Mouse (Mus musculus): ENCODE measurements around the gene Kcna2.

The Kcna2 gene

DNA sequence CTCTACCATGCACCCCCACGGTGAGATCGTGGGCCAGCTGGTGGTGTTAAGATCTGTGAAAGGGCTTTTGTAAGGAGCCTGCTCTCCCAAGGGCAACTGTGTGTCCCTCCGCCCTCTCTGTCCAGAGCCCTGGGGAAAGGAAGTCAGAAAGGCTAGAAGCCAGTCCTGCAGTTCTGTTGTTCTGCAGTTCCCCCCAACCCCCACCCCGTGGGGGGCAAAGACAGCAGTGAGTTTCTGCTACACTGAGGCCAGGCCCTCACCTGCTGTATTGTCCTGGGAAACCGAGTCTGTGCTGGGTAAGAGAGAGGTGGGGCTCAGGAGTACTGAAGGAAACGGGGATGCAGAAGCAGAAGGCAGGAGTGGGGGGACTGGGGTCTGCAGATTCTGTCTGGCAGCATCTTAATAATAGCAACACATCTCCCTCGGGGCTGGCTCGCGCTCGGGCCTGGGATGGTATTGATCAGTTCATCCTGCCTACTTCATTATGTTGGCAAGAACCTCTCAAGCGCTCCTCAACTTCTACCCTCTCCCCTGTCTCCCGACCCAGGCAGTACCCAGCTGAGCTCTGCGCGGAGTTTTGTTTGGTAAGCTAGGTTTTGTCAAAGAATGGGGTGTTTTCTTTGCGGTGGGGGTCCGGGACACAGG lies at the start of gene Kcna2:
Gene Kcna2, plus strand, starts transcription at position 336 of the 645 bp plus-strand sequence.
- DNase-seq (ENCODE audit: low spot score in 2 of 2): no peak

DNA sequence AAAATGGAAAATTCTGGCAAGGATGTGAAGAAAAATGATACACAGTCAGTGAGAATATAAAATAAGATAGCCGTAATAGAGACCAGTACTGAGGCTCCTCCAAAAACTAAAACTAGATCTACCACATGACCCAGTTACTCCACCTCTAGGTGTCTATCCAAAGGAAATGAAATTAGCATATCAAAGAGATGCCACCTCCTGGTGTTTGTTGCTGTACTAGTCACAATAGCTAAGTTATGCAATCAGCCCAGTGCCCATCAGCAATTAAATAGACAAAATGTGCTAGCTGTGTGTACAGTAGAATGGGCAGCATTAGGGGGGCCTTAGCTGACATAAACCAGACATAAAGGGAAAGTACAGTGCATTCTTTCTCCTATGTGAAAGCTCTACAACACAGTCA lies 39.5 kb upstream of the Kcna2 start:
- DNase-seq (ENCODE audit: low spot score in 2 of 2): no peak

DNA sequence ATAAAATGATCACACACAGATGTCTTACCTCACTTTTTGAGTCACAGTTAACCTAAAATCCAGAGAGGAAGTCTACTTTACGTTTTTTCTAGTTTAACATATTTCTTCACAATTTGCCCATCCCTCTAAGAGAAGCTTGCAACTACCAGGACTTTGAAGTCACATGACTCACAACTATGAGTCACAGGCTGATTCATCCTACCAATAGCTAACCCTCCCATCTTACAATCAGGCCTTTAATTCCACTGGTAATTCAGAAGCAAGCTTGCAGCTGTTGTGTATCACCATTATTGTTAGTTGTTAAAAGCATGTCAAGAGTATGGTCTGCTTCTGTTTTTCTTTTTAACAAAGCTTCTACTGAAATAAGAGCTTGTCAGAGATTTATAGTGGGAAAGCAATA lies 38.2 kb upstream of the Kcna2 start:
- DNase-seq (ENCODE audit: low spot score in 2 of 2): no peak

DNA sequence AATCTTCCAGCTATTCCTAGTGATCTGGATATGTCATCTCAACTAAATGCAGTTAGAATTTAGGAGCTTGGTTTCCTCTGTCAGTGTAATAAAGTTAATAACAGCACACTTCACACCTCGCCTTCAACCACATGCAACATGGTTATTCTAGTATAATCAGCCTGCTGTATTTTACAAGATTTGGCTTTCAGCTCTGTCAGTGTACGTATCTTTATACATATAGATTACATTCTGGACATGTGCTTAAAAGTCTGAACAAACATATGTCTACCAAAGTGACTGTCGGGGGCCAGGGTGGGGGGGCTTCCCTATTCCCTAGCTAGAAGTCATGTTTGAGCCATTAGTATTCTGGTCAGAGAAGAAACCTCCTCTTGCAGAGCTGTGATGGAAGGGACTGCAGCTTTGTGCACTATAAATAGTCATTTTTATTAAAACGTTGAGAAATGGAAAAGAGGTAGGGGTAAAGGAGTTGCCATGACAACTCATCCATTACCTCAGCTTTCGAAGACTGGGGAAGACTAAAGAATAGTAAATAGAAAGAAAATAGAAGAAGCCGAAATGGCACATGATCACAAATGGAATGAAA lies 35.3 kb upstream of the Kcna2 start:
- DNase-seq (ENCODE audit: low spot score in 2 of 2): no peak

DNA sequence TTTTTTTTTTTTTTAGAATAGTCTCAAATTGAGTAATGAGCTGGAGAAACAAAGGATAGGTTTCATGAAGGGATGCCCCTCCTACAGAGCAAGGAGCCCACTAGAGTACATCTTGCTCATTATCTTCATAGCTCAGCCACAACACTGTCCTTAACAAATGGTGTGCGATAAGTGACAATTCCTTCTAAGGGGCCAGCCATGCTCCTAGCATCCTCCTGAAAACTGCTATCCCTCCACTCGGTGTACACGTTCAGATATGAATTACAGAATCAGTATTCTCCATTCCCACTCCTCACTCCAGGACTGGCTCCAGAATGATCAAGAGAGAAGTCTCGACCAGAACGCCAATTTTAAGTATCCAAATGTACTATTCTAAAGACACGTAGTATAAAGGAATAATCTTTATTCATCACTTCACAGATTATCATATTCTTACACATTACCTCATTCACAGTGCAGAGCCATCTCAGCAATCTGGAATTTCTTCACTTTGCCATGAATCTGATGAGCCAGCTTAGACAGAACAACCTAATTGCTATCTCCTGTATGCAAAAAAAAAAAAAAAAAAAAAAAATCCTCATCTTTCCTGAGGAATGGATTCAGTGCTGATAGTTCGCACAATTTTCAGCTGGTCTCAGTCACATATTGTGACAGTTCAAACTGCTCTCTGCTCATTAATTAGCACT lies 34.6 kb upstream of the Kcna2 start:
- DNase-seq (ENCODE audit: low spot score in 2 of 2): no peak

DNA sequence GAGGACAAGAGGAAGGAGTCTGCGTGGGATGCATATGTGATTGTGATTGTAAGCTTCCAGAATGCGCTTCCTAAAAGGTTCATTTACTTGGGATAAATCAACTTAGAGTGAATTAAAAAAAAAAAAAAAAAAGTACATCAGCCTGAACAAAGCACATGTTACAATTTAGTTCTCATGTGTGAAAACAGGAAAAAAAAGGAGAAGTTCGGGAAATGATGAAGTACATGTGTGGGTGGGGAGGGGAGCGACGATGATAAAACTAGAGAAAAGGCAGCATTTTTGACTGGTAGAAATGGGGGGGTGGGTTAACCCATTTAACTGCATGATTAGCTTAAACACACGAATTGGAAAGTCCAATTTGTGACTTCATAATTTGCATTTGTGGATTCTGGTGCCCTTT lies 33.7 kb upstream of the Kcna2 start:
- no peak for DNase-seq (ENCODE audit: low spot score in 2 of 2)

DNA sequence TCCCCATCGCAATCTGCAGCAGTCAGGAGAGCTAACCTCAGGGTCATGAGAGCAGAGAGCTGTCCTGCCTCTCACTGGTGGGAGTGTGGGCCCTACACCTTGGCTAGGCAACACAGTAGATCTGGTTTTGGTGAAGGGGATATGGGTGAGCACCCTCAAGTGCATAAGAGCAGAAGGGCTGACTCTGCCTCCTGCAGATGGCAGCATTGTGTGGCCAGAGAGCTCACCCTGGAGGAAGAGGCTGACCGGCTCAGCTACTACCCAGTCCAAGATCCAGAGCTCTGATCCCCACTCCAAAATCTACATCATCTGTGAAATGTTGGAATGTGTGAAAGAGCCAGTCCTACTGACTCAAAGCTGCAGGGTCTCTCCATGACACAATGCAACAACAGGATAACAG lies 27.1 kb upstream of the Kcna2 start:
- no peak for DNase-seq (ENCODE audit: low spot score in 2 of 2)

DNA sequence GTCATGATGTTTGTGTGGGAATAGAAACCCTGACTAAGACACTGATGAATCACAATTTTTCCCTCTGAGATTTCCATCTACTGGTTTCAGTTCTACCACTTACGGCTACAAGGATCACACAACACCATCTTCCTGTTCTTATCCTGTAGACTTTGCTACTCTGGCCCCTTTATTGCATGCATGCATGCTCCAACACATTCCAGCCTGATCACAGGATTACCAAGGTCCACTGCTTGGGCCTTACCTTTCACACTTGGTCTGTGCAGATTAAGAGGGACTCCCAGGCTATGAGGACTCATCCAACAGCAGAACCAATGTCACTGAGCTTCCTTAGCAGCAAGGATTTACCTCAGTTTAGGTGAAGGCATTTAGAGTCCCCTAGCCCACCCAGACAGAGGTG lies 25.2 kb upstream of the Kcna2 start:
- DNase-seq (ENCODE audit: low spot score in 2 of 2): no peak

DNA sequence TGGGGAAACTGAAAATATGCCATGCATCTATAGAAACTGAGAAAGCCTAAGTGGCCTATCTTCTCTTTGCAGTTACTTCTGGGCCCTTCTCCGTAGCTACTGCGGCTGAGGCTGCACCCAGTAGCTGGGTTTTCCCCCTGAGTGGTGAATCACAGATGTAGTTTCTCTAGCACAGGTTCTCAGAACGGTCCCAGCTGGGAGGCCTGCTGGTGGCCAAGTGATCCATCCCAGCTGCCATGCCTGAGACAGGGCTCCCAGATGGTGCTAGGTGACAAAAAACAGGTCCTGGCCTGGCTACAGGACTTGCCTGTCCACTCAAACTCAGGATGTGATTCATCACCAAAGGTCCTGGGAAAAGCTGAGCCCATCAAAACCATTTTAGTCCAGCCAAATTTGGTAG lies 24.3 kb upstream of the Kcna2 start:
- DNase-seq (ENCODE audit: low spot score in 2 of 2): no peak

DNA sequence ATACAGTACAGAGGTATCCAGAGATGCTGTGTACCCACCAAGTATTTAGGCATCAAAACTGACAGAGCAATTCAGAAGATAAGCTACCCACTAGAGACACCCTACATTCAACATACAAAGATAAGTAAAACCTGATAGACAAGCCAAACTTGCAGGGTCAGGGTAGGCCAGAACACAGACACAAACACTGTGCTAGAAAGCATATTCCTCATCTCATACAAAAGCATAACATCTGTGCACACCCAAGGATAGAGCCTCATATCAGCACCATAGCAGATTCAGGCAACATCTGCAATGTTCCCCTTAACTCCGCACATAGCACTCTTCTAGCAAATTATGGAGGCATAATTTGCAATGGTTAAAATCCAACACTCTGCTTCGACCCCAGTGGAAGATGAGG lies 23.8 kb upstream of the Kcna2 start:
- DNase-seq (ENCODE audit: low spot score in 2 of 2): no peak

DNA sequence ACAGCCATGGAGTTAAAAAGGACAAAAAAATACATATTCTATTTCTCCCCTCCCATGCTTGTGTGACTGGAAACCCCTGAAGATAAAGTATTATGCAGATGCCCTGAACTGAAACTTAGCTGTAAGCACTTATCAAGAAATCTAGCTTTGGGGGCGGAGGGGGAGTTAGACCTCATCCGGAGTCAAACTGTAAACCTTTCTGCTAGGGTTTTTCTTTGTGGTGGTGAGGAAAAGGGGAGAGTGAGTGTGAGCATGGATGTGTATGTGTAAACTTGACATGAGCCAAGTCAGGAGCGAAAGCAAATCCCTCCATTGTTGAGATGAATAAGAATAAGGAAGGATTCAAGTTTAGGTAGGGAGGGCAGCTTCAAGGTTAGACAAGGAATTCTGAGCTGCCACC lies 20.1 kb upstream of the Kcna2 start:
- no peak for DNase-seq (ENCODE audit: low spot score in 2 of 2)

DNA sequence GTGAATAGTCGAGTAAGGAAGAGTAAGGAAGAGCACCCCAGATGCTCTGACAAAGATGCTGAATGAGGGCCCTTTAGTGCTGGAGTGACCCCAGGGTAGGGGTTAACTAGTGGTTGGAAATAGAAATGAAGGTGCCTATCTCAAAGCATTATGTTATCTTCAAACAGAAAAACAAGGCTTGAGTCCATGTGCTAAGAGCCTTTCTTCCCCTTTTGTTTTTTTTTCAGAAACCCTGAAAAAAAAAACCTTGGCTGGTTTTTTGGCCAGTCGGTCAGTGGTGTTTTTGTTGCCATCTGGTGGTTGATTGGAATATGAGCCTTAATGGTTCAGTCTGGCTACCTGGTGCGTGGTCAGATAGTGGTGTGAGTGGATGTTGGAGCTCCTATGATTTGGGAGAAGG lies 19.7 kb upstream of the Kcna2 start:
- DNase-seq (ENCODE audit: low spot score in 2 of 2): no peak

DNA sequence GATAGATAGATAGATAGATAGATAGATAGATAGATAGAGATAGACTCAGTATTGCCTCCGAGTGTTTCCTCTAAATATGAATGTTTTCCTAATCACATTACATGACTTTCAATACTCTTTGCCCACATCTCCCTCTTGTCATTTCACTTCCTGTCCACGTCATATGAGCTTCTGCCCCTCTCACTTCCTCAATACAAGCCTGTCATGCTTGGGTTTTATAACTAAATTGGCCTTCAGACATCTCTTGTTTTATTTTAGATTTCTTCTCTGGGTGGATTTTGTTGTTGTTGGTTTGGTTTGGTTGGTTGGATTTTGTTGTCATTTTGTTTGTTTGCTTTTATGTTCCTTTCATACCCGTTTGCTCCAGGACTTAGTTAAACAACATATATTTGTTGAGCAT lies 16.4 kb upstream of the Kcna2 start:
- DNase-seq (ENCODE audit: low spot score in 2 of 2): no peak

DNA sequence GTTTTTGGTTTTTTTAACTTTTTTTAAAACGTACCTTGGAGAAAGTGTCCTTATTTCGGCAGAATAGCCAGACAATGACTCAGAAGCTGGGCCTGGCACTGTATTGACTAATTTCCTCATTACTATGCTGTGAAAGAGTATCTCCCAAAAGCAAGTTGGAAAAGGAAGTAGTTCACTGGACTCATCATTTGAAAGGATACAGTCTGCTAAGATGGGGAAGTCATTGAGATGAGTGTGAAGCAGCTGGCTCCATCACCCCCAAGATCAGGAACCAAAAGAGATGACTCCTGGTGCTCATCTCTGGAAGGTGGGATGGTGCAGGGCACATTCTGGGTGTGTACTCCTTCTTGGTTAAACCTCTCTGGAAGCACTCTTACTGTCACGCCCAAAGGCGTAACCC lies 13.5 kb upstream of the Kcna2 start:
- no peak for DNase-seq (ENCODE audit: low spot score in 2 of 2)

DNA sequence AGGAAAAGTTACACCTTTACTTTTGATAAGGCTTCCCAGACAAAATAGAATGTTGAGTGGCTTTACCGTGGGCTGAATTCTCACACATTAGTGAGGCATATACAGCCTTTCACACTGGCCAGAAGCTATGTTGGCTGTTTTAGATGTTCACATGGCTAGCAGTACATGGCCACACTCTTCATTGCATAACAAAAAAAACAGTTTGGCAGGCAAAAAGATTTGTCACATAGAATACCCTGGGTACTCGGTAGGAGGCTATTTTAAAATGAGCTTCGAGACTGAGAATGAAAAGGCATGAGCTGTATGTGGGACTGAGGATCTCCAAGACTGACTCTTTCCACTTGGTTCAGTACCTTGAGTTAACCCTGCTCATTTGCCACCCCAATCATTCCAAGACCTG lies 12.1 kb upstream of the Kcna2 start:
- no peak for DNase-seq (ENCODE audit: low spot score in 2 of 2)

DNA sequence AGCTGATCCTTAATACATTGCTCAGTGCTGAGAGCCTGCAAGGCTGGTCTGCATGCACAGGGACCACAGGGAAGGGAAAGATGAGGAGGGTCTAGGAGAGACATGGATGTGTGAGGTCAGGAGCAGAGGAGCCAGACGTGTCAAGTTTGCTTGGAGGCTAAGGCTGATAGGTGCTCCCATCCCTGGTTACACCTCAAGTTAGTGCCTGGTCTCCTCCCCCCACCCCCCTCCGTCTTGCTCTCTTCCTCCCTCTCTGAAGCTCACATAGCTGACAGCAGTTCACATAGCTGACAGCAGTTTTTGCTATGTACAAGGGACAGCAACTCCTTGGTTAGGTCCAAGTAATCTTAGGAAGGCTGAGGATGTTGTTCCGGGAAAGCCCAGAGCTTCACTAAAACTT lies 11.5 kb upstream of the Kcna2 start:
- no peak for DNase-seq (ENCODE audit: low spot score in 2 of 2)

DNA sequence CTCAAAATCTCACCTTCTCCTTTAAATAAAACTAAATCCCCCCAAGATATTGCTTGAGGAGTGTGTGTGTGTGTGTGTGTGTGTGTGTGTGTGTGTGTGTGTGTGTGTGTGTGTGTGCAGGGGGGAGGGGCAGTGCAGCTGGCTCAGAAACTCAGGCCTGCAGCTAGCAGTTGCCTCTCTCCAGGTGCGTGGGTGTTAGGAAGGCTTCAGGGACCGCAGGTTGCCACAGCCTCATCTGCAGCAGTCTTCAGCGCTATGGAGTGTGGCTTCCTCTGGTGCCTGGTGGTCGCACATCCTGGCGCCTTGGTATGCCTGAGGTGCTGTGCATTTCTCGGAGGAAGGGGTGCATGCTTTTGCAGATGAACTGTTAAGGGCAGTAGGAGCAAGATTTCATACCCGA lies 10.9 kb upstream of the Kcna2 start:
- no peak for DNase-seq (ENCODE audit: low spot score in 2 of 2)

DNA sequence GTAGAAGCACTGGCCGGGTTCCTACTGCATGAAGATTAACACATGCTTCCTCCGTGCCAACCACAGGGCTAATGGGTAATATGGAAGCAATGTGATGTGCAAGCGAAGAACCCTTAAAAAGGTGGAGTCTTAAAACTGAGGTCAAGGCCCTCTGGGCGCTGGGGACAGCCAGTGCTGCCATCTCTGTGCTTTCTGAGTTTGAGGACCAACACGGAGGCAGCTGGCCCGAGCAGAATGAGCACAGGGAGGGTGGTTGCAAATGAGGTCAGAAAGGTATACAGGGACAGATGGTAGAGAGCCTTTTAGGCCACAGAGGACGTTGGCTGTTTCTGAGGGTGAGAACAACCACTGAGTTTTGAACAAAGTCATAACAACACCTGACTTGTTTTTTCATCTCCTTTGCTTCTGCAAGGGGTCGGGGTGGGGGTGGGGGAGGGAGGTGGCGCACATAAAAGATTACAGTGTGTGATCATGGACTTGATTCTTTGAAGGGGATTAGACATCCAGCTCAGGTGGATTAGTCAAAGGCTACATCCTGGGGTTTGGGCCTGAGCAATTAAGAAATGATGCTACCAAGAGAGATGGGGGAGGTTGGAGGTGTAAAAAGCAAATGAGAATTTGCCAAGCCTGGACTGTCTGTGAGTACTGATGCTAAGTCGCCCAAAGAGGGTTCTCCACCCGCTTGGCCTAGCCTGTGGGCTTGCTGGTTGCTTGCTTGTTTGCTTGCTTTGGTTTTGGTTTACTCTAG lies 10.4 kb upstream of the Kcna2 start:
- no peak for DNase-seq (ENCODE audit: low spot score in 2 of 2)

DNA sequence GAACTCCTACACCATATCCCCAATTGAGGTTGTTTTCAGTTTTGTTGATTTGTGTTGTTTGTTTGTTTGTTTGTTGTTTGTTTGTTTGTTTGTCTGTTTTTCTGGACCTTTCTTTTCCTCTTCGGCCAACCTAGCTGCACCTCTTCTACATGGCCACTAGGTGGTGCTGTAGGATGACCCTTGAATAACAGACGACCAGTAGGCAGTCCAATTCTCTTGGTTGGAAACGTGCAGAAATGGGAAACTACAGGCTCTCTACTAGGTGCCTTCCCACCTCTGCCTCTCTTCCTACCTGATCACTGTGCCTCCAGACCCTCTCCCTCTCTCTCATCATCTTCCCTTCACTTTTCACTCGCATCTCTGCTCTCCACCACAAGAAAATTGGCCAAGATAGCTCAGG lies 6.9 kb upstream of the Kcna2 start:
- no peak for DNase-seq (ENCODE audit: low spot score in 2 of 2)

DNA sequence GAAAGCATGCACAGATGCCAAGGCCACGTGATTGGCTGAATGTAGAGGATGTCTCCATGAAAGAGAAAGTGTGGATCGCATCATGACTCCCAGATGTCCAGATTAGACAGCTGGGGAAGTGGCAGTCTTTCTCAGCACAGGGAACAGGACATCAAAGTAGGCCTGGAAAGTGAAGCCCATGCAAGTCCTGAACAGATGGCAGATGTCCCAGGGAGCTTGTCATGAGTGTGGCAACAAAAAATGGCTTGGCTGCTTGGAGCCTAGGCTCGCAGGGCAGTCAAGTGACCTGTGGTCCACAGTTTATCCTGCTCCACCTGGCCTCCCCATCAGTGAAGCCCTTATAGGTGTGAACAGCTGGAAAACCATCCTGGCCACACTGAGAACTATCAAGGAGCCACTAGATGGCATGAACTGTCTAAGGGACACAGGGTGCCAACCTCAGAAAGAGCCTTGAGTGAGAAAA lies 4.6 kb upstream of the Kcna2 start:
- DNase-seq (ENCODE audit: low spot score in 2 of 2): no peak

DNA sequence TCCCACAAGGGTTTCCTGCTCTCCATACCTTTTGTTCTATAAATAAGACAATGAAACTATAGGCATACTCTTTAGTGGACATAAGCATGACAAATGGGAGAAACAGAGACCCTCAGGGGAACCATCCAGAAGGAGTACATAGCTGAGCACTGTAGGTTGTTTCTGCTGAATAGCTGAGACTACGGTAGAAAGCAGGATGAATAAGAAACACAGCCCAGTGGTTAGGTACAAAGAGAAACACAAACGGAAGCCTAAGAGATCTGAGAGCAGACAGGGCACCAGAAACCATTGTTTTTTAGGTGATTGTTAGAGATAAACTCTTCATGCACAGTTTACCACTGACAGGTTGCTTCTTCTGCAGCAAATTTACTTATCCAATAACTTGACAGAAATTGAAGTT lies 1.1 kb upstream of the Kcna2 start:
- DNase-seq (ENCODE audit: low spot score in 2 of 2): no peak

DNA sequence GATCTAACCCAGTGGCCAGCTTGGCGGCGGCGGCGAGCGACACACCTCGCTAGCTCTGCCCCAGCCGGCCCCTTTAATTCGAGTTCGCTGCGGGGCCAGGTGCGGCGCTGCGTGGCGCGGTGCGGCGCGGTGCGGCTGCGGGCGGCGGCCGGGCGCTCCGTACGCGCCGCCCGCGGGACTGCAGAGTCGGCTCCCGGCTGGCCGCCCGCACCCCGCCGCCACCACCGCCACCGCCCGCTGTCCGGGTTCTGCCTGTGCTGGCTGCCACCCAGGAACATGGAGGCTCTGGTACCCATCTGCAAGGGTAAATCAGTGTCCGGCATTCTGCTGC lies 475 bp downstream of the Kcna2 start:
- no peak for DNase-seq (ENCODE audit: low spot score in 2 of 2)
